Mouse (Mus musculus) spleen, adult 2 months (tissue): ENCODE results near the gene Idh2. TPM values are rescaled to one million over a fixed set of nuclear protein-coding genes. Genes with fewer than 3 reads are reported as not detected.

Experiments
- DNase-seq, 2 experiments: peaks; one replicate each; pipeline versions ENCODE4 v3.0.0 to v3.0.0-alpha.2; 2012 to 2021; ENCODE audit warnings: low spot score in 2 of 2, low read depth in 1 of 2
- H3K27ac ChIP-seq: fragments of 200-500 bp; 2 replicates; pipeline ENCODE4 v1.5.1; 2012; ENCODE audit warnings: low read length, inconsistent platforms; ENCODE audit not compliant: insufficient read depth
- H3K27me3 ChIP-seq: fragments of 200-500 bp; 2 replicates; pipeline ENCODE4 v1.6.1; 2012; ENCODE audit warnings: mild to moderate bottlenecking, moderate library complexity, low read length, inconsistent platforms; ENCODE audit not compliant: control insufficient read depth, insufficient read depth
- H3K36me3 ChIP-seq: fragments of 200-500 bp; 2 replicates; pipeline ENCODE4 v1.6.1; 2012; ENCODE audit warnings: mild to moderate bottlenecking, low read length, inconsistent platforms; ENCODE audit not compliant: control insufficient read depth, insufficient read depth
- H3K4me1 ChIP-seq: fragments of 200-500 bp; 2 replicates; pipeline ENCODE4 v1.6.1; 2011; ENCODE audit warnings: inconsistent platforms; ENCODE audit not compliant: control insufficient read depth, insufficient read depth, insufficient read length
- H3K4me3 ChIP-seq: fragments of 200-500 bp; 2 replicates; pipeline ENCODE4 v1.5.1; 2011; ENCODE audit warnings: mild to moderate bottlenecking, inconsistent platforms; ENCODE audit not compliant: insufficient read depth, insufficient read length; ENCODE audit errors: extremely low read depth
- CTCF ChIP-seq: fragments of 200-500 bp; IDR thresholded peaks from 2 replicates; pipeline ENCODE4 v1.5.1; 2011; ENCODE audit warnings: mild to moderate bottlenecking, inconsistent platforms; ENCODE audit not compliant: insufficient read depth, insufficient read length, insufficient replicate concordance; ENCODE audit errors: extremely low read depth
- POLR2A ChIP-seq: fragments of 200-500 bp; IDR thresholded peaks from 2 replicates; pipeline ENCODE4 v1.6.1; 2011; ENCODE audit warnings: low read depth, low read length, inconsistent platforms
- WGBS: fragments of 180-500 bp; shearing (Covaris S2); methylation state at CpG from one replicate; pipeline ENCODE4 v1.1.7; 2018; 5-methylcytosine and 5-hydroxymethylcytosine counted together
- polyA plus RNA-seq: library from polyadenylated mRNA; depleted of rRNA; stranded (reverse); fragments of >200 nt; gene quantifications from 2 replicates; pipeline ENCODE4 v1.2.3, GENCODE M21; 2012

Gene Idh2
- polyA plus RNA-seq, 1 experiment: 52.6 TPM

- Histone ChIP-seq H3K27me3 (no peaks in the 10 kb centered on the region), H3K27ac (no peak overlapping the region), H3K36me3 (0 out of 2 replicates have a peak, but pooled peaks cover 1% of the 10 kb centered on the region), H3K4me1 (peaks cover 10% of the 10 kb centered on the region; the same call in 1 of the 2 replicates), H3K4me3 (no peak overlapping the region)
- no peak for TF ChIP-seq CTCF
- TF ChIP-seq POLR2A: no peak
- 77% methylated on average over 9 of the region's 9 CpGs for WGBS
- DNase-seq: no peak
Observed at GRCm38 (mm10) chr7:80111066-80112045, 3.8 kb downstream of the Idh2 start.

GRCm38 (mm10) chr7:80106441-80106840 lies 8.8 kb downstream of the Idh2 start:
- no peak for DNase-seq
- Histone ChIP-seq H3K4me1 (0 out of 2 replicates have a peak, but pooled peaks cover 4% of the 10 kb centered on the region), H3K27me3 (no peaks in the 10 kb centered on the region), H3K27ac (no peak overlapping the region), H3K4me3 (no peak overlapping the region), H3K36me3 (0 out of 2 replicates have a peak, but pooled peaks cover 1% of the 10 kb centered on the region)
- WGBS: 92% methylated on average over 1 of the region's 1 CpGs
- TF ChIP-seq POLR2A: no peak
- TF ChIP-seq CTCF: no peak

GRCm38 (mm10) chr7:80105637-80106390 lies 9.4 kb downstream of the Idh2 start:
- Histone ChIP-seq H3K27ac (no peak overlapping the region), H3K4me3 (no peak overlapping the region), H3K36me3 (0 out of 2 replicates have a peak, but pooled peaks cover 1% of the 10 kb centered on the region), H3K4me1 (0 out of 2 replicates have a peak, but pooled peaks cover 4% of the 10 kb centered on the region), H3K27me3 (no peaks in the 10 kb centered on the region)
- DNase-seq: no peak
- 94% methylated on average over 4 of the region's 4 CpGs for WGBS
- TF ChIP-seq POLR2A (no peak), CTCF (no peak)

GRCm38 (mm10) chr7:80103335-80103734 lies 11.9 kb downstream of the Idh2 start:
- DNase-seq: no peak
- WGBS: 82% methylated on average over 3 of the region's 3 CpGs
- H3K27me3 ChIP-seq: no peaks in the 10 kb centered on the region
- TF ChIP-seq POLR2A: no peak
- no peak for TF ChIP-seq CTCF
- no peak overlapping the region for H3K27ac ChIP-seq
- H3K4me3 ChIP-seq: no peak overlapping the region
- H3K36me3 ChIP-seq: peaks cover 11% of the 10 kb centered on the region
- H3K4me1 ChIP-seq: no peaks in the 10 kb centered on the region

- no peak overlapping the region for H3K27ac ChIP-seq
- H3K4me3 ChIP-seq: no peak overlapping the region
- 92% methylated on average over 13 of the region's 13 CpGs for WGBS
- no peaks in the 10 kb centered on the region for H3K27me3 ChIP-seq
- no peak for DNase-seq
- H3K36me3 ChIP-seq: peaks cover 19% of the 10 kb centered on the region
- TF ChIP-seq CTCF (no peak), POLR2A (no peak)
- H3K4me1 ChIP-seq: peaks cover 3% of the 10 kb centered on the region; the same call in 1 of the 2 replicates
Observed at GRCm38 (mm10) chr7:80098389-80098976, 16.7 kb downstream of the Idh2 start.

- DNase-seq: no peak
- Histone ChIP-seq H3K4me1 (peaks cover 20% of the 10 kb centered on the region; the same call in 1 of the 2 replicates), H3K4me3 (no peak overlapping the region), H3K27ac (no peak overlapping the region), H3K36me3 (peaks cover 20% of the 10 kb centered on the region), H3K27me3 (no peaks in the 10 kb centered on the region)
- TF ChIP-seq POLR2A (no peak), CTCF (no peak)
- 95% methylated on average over 20 of the region's 20 CpGs for WGBS
Observed at GRCm38 (mm10) chr7:80095598-80096309, 19.4 kb downstream of the Idh2 start.
